Mouse (Mus musculus) thymus, postnatal 4 days (tissue): ENCODE results near the gene Scn3a.
"Not testable (repeated sequence)": the region's sequence is repeated elsewhere in the genome, so short reads cannot be mapped to it uniquely, and the experiment has no call there.

ENCODE experiments used
- DNase-seq: peaks from one replicate; pipeline ENCODE4 v3.0.0; 2021

Gene Scn3a

GRCm38 (mm10) chr2:65481007-65481672 is 86.3 kb downstream of the Scn3a start:
- no peak for DNase-seq

- no peak for DNase-seq
Observed at GRCm38 (mm10) chr2:65471311-65471882, 96.0 kb downstream of the Scn3a start.

GRCm38 (mm10) chr2:65465694-65466093 is 101.7 kb downstream of the Scn3a start:
- no peak for DNase-seq

GRCm38 (mm10) chr2:65453763-65454162 is 113.7 kb downstream of the Scn3a start:
- DNase-seq, result no peak

- not testable (repeated sequence) for DNase-seq
Observed at GRCm38 (mm10) chr2:65451401-65452078, 115.9 kb downstream of the Scn3a start.

GRCm38 (mm10) chr2:65450449-65451360 is 116.7 kb downstream of the Scn3a start:
- no peak for DNase-seq

- no peak for DNase-seq
Observed at GRCm38 (mm10) chr2:65449126-65449828, 118.2 kb downstream of the Scn3a start.

- DNase-seq, result no peak
Observed at GRCm38 (mm10) chr2:65443082-65443481, 124.3 kb downstream of the Scn3a start.

- DNase-seq, result no peak
Observed at GRCm38 (mm10) chr2:65441566-65441965, 125.9 kb downstream of the Scn3a start.

- DNase-seq, result no peak
Observed at GRCm38 (mm10) chr2:65441110-65441509, 126.3 kb downstream of the Scn3a start.

GRCm38 (mm10) chr2:65436917-65437316 is 130.5 kb downstream of the Scn3a start:
- DNase-seq, result no peak

- no peak for DNase-seq
Observed at GRCm38 (mm10) chr2:65423501-65423900, 143.9 kb downstream of the Scn3a start.

- DNase-seq, result no peak
Observed at GRCm38 (mm10) chr2:65421259-65422255, 145.9 kb downstream of the Scn3a start.

- no peak for DNase-seq
Observed at GRCm38 (mm10) chr2:65418608-65419007, 148.8 kb downstream of the Scn3a start.

GRCm38 (mm10) chr2:65416535-65416934 is 150.9 kb downstream of the Scn3a start:
- no peak for DNase-seq

GRCm38 (mm10) chr2:65415294-65415693 is 152.1 kb downstream of the Scn3a start:
- DNase-seq, result no peak

GRCm38 (mm10) chr2:65414806-65415281 is 152.6 kb downstream of the Scn3a start:
- DNase-seq, result peak; percentile 35

GRCm38 (mm10) chr2:65414237-65414636 is 153.2 kb downstream of the Scn3a start:
- DNase-seq, result peak; percentile 45

GRCm38 (mm10) chr2:65413746-65414145 is 153.7 kb downstream of the Scn3a start:
- DNase-seq, result no peak
